Mouse (Mus musculus): ENCODE results near the gene Memo1. TPM values are rescaled to one million over a fixed set of nuclear protein-coding genes. Genes with fewer than 3 reads are reported as not detected.

Memo1 gene
- polyA plus RNA-seq, 1 experiment from 2014 or later = 90.5 TPM

DNA sequence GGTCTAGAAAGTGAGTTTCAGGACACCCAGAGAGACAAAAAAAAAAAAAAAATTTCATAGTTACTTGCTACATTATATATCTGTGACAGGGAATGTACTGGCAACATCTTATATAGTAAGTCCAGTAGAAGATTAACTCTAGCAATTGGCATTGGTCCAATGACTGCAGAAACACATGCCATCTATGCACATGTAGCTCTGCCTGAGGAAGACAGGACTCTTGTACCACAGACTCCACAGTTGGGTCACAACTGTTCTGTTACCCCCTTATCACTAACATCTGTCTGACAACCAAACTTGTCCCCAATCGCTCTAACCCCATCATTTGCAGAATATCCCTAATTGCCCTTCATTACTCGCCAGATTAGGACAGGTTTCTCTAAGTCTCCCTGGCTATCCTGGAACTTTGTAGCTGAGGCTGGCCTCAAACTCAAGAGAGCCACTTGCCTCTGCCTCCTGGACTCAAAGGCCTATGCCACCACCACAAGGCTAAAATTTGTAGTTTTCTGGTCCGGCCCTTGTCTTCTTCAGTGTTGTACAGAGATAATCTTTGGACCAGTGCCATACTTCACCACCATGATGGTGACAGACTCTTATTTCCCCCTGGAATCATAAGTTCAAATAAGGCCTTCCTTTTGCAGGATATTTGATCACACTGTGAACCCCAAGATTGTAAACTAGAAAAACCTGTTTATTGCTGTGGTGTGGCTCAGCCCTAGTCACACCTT is 23.6 kb downstream of the Memo1 start:
- Histone ChIP-seq H3K9ac (no peak overlapping the region), H3K9me3 (no peaks in the 10 kb centered on the region), H3K4me2 (no peak overlapping the region), H3K4me1 (0 out of 2 replicates have a peak, but pooled peaks cover 7% of the 10 kb centered on the region), H3K27ac (no peak overlapping the region), H3K4me3 (no peak overlapping the region), H3K27me3 (no peaks in the 10 kb centered on the region), H3K36me3 (no peaks in the 10 kb centered on the region)
- 79% methylated on average over 3 of the region's 3 CpGs for WGBS
- ATAC-seq (ENCODE audit: borderline replicate concordance, extremely low read depth, low FRiP score, low TSS enrichment) = no peak; the same call in 1 of the 2 replicates

DNA sequence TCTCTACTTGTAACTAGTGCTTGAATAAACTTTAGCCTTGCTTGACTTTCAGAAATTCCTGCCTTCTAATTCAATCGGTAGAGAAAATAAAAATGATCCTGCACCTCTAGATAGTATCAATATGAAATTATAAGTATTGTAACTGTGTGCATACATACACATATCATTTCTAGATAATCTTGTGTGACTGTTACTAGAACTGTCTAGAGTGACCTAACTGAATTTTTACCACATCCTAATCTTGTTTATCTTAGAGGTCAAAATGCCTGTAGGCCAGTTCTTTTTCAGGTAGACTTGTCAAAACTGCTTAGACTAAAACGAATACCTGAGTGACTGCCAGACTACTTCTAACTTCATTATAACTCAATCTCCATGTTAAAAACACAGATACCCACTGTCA is 25.1 kb downstream of the Memo1 start:
- 65% methylated on average over 2 of the region's 2 CpGs for WGBS

DNA sequence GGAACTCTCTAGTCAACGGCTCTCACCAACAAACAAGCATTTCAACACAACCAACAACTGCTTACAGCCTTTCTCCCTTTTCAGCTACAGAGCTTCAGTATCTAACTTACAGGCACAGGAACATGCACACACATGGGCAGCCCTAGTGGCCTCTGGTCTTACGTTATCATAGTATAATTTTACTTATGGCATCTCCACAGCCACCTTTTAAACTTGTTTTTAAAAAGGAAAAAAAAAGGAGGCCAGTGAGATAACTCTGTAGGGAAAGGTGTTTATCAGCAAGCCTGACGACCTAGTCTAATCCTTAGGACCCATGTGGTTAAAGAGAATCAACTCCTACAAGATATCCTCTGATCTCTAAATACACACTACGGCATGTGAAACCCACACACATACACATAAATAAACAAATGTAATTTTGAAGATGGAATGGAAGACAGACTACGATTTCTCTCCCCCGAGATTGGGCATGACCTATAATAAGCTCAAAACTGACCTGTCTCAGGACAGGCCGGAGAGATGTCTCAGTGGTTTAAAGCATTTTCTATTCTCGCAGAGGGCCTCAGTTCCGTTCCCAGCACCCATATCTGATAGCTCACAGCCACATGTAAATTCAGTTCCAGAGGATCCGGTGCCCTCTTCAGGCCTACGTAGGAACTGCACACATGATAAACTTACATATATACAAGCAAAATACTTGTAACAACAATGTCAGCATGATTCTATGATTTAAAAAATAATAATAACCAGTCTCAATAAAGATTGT is 27.7 kb downstream of the Memo1 start:
- Histone ChIP-seq H3K4me3 (no peak overlapping the region), H3K9ac (no peak overlapping the region), H3K9me3 (no peaks in the 10 kb centered on the region), H3K4me1 (peaks cover 28% of the 10 kb centered on the region), H3K36me3 (no peaks in the 10 kb centered on the region), H3K27ac (no peak overlapping the region), H3K27me3 (no peaks in the 10 kb centered on the region), H3K4me2 (no peak overlapping the region)
- ATAC-seq (ENCODE audit: borderline replicate concordance, extremely low read depth, low FRiP score, low TSS enrichment) = no peak
- 79% methylated on average over 11 of the region's 11 CpGs for WGBS

More for the DNA sequence above, 25.1 kb downstream of the Memo1 start:
- Histone ChIP-seq H3K36me3 (no peaks in the 10 kb centered on the region), H3K9me3 (no peaks in the 10 kb centered on the region), H3K27ac (no peak overlapping the region), H3K4me3 (no peak overlapping the region), H3K4me1 (peaks cover 16% of the 10 kb centered on the region), H3K9ac (no peak overlapping the region), H3K4me2 (no peak overlapping the region), H3K27me3 (no peaks in the 10 kb centered on the region)
- no peak for ATAC-seq (ENCODE audit: borderline replicate concordance, extremely low read depth, low FRiP score, low TSS enrichment)

DNA sequence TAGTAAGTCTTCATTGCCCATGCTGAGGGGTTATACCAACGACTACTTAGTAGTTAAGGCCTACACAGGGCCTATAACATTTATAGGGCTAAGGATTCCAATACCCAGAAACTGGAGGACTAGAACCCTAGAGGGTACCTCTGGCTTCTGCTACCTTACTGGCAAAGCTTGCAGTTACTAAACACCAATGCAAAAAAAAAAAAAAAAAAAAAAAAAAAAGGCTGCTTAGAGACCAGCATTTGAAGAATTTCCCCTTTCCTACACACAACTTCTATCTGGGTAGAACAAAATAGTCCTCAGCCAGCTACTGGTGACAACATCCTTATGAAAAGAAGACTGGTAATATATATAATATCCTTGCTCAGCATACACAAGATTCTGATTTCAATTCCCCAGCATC is 29.7 kb downstream of the Memo1 start:
- H3K4me1 ChIP-seq = peaks cover 25% of the 10 kb centered on the region
- H3K9ac ChIP-seq = no peak overlapping the region
- no peaks in the 10 kb centered on the region for H3K9me3 ChIP-seq
- no peak for ATAC-seq (ENCODE audit: borderline replicate concordance, extremely low read depth, low FRiP score, low TSS enrichment)
- no peaks in the 10 kb centered on the region for H3K36me3 ChIP-seq
- H3K27ac ChIP-seq = no peak overlapping the region
- H3K4me2 ChIP-seq = no peak overlapping the region
- no peak overlapping the region for H3K4me3 ChIP-seq
- 39% methylated on average over 1 of the region's 1 CpGs for WGBS
- no peaks in the 10 kb centered on the region for H3K27me3 ChIP-seq

GRCm38 (mm10) chr17:74265156-74265505 is 30.2 kb downstream of the Memo1 start:
- 15% methylated on average over 5 of the region's 5 CpGs for WGBS
- no peaks in the 10 kb centered on the region for H3K9me3 ChIP-seq
- no peak overlapping the region for H3K4me3 ChIP-seq
- no peaks in the 10 kb centered on the region for H3K27me3 ChIP-seq
- H3K9ac ChIP-seq = no peak overlapping the region
- H3K4me2 ChIP-seq = no peak overlapping the region
- peak overlapping the region; percentile 46 for H3K27ac ChIP-seq
- H3K36me3 ChIP-seq = no peaks in the 10 kb centered on the region
- no peak; the same call in 1 of the 2 replicates for ATAC-seq (ENCODE audit: borderline replicate concordance, extremely low read depth, low FRiP score, low TSS enrichment)
- peaks cover 25% of the 10 kb centered on the region for H3K4me1 ChIP-seq

DNA sequence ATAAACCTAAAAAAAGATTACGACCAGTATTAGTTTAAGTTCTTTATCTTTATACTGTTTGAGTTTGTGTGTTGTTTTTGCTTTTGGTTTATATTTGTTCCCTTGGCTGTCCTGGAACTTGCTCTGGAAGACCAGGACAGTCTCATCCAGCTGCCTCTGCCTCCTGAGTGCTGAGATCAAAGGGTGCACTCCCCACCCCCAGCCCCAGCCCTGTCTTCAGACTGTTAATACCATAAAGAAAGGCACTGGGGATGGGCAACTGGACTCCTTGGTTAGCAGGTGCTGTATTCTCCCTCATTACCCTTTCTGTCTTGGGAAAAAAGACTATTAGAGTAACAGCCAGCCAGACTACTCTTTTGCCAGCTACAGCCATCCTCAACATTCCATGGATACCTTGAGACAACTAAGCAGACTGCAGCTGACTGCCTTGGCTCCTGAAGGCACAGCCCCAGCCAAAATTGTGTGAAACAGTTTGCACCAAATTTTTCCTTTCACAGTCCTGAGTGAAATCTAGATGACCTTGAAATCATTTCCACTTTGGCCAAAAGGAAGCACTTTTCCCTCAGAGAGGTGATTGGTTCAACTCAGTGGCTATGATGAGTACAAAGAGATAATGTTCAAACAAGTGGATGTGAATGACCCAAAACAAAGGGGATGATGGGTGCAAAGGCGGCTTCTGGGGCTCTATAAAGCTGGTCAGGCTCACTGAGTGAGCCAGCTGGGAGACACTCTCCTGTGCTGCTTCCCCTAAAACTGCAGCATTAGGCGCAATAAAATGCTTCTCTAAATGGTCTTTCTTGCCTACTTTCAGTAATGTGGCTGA is 30.8 kb downstream of the Memo1 start:
- no peak overlapping the region for H3K4me2 ChIP-seq
- H3K9me3 ChIP-seq = no peaks in the 10 kb centered on the region
- no peaks in the 10 kb centered on the region for H3K27me3 ChIP-seq
- ATAC-seq (ENCODE audit: borderline replicate concordance, extremely low read depth, low FRiP score, low TSS enrichment) = no peak
- no peaks in the 10 kb centered on the region for H3K36me3 ChIP-seq
- H3K27ac ChIP-seq = peak overlapping the region; percentile 46
- 56% methylated on average over 3 of the region's 3 CpGs for WGBS
- H3K4me3 ChIP-seq = no peak overlapping the region
- H3K9ac ChIP-seq = no peak overlapping the region
- peaks cover 25% of the 10 kb centered on the region for H3K4me1 ChIP-seq

GRCm38 (mm10) chr17:74262415-74262814 is 32.9 kb downstream of the Memo1 start:
- Histone ChIP-seq H3K27ac (no peak overlapping the region), H3K4me2 (no peak overlapping the region), H3K9ac (no peak overlapping the region), H3K4me1 (peaks cover 25% of the 10 kb centered on the region), H3K4me3 (no peak overlapping the region), H3K36me3 (no peaks in the 10 kb centered on the region), H3K9me3 (no peaks in the 10 kb centered on the region), H3K27me3 (no peaks in the 10 kb centered on the region)
- ATAC-seq (ENCODE audit: borderline replicate concordance, extremely low read depth, low FRiP score, low TSS enrichment) = no peak
- 80% methylated on average over 3 of the region's 3 CpGs for WGBS

DNA sequence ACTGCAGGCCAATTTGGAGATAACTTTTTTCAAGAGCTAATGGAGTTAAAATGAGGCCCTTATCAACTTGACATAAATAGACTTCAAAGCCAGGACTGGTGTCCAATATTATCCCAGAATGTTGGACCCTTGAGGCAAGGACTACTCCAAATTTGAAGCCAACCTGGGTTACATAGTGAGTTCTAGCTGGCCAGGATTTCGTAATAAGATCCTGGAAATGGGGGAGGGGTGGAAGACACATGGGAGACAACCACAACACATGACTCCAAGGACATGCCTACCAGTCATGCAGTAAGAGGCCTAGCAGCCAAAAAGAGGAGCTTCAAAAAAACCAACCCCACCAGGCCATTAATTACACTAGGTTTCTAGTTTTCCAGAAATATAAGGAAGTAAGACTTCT is 50.0 kb downstream of the Memo1 start:
- H3K4me3 ChIP-seq = no peak overlapping the region
- 69% methylated on average over 1 of the region's 1 CpGs for WGBS
- no peaks in the 10 kb centered on the region for H3K4me1 ChIP-seq
- no peak overlapping the region for H3K4me2 ChIP-seq
- no peaks in the 10 kb centered on the region for H3K9me3 ChIP-seq
- H3K9ac ChIP-seq = no peak overlapping the region
- H3K27me3 ChIP-seq = no peaks in the 10 kb centered on the region
- no peak overlapping the region for H3K27ac ChIP-seq
- H3K36me3 ChIP-seq = peaks cover 3% of the 10 kb centered on the region; the same call in 1 of the 2 replicates
- ATAC-seq (ENCODE audit: borderline replicate concordance, extremely low read depth, low FRiP score, low TSS enrichment) = no peak

DNA sequence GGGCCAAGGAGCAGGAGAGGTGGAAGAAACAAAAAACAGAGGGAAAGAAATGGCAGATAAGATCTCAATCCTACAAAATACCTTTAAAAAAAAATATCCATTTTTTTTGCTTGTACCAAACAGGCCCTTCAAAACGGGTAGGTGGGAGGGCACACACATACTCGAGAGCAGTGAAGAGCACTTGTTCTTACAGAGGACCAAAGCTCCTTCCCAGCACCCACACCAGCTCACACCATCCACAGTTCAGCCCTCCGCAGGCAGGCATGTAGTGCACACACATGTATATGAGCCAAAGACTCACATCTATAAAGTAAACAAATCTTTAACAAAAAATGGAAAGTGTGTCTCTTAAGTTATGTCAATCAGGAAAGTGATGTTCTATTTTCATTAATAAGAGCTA is 52.5 kb downstream of the Memo1 start:
- no peak overlapping the region for H3K4me2 ChIP-seq
- ATAC-seq (ENCODE audit: borderline replicate concordance, extremely low read depth, low FRiP score, low TSS enrichment) = no peak
- H3K9ac ChIP-seq = no peak overlapping the region
- no peaks in the 10 kb centered on the region for H3K27me3 ChIP-seq
- no peak overlapping the region for H3K4me3 ChIP-seq
- H3K27ac ChIP-seq = no peak overlapping the region
- no peaks in the 10 kb centered on the region for H3K4me1 ChIP-seq
- H3K36me3 ChIP-seq = peaks cover 16% of the 10 kb centered on the region; the same call in 1 of the 2 replicates
- 46% methylated on average over 3 of the region's 3 CpGs for WGBS
- H3K9me3 ChIP-seq = no peaks in the 10 kb centered on the region

- 100% methylated on average over 1 of the region's 1 CpGs for WGBS
- no peak for ATAC-seq (ENCODE audit: borderline replicate concordance, extremely low read depth, low FRiP score, low TSS enrichment)
- peaks cover 16% of the 10 kb centered on the region; the same call in 1 of the 2 replicates for H3K36me3 ChIP-seq
- H3K27me3 ChIP-seq = no peaks in the 10 kb centered on the region
- no peak overlapping the region for H3K27ac ChIP-seq
- no peaks in the 10 kb centered on the region for H3K4me1 ChIP-seq
- H3K9ac ChIP-seq = no peak overlapping the region
- no peak overlapping the region for H3K4me3 ChIP-seq
- no peaks in the 10 kb centered on the region for H3K9me3 ChIP-seq
- H3K4me2 ChIP-seq = no peak overlapping the region
These were observed 55.0 kb downstream of the Memo1 start for GRCm38 (mm10) chr17:74240322-74240721.

DNA sequence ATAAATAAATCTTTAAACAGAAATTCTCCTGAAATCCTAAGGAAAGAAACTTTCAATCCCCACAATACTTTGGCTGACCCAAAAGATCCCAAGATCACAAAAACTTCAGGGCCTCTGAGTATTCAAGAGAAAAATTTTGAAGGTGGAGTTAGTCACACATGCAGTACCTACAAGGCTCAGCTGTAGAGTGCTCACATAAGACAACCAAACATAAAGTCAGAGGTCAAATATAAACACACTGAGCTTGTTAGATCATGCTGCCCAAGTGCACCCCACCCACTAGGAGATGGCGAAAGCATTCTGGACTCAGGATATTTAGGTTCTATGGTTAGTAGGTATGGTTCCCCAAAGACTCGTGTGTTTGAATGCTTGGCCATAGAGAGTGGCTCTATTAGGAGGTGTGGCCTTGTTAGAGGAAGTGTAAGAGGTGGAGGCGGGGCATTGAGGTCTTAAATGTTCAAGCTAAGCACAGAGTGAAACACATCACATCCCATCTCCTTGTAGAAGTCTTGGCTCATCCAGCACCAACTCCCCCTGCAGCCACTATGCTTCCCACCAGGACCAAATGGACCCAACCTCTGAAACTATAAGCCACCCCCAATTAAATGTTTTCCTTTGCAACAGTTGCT is 67.1 kb downstream of the Memo1 start:
- 86% methylated on average over 3 of the region's 3 CpGs for WGBS
- no peaks in the 10 kb centered on the region for H3K4me1 ChIP-seq

More for the DNA sequence above, 67.1 kb downstream of the Memo1 start:
- no peak overlapping the region for H3K27ac ChIP-seq
- no peaks in the 10 kb centered on the region for H3K9me3 ChIP-seq
- no peak overlapping the region for H3K9ac ChIP-seq
- no peaks in the 10 kb centered on the region for H3K27me3 ChIP-seq
- H3K4me2 ChIP-seq = no peak overlapping the region
- ATAC-seq (ENCODE audit: borderline replicate concordance, extremely low read depth, low FRiP score, low TSS enrichment) = no peak; the same call in 1 of the 2 replicates
- no peaks in the 10 kb centered on the region for H3K36me3 ChIP-seq
- no peak overlapping the region for H3K4me3 ChIP-seq

All from lung, embryonic 15.5 days (tissue).